Comparison of ENCODE assay signal across 24 mouse cellular contexts in the genomic region with DNA sequence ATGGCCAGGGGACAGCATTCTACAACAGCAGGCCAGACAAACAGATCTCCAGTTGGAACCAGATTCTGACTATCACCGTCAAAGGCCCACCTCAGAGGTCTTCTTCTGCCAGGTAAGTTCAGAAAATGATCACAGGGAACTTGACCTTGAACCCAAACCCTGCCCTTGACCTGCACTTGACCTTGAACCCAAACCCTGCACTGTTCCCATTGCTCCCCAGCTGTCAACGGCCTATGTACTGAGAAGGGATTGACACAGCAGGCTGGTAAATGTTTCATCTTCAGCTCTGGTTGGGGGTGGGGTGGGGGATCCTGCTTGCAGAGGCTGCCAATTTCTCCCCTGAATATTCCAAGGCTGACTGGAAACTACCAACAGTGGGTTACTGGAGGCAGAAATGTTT.
DNase-seq lines count a peak whose midpoint lies in the region; ATAC-seq and TF ChIP-seq lines count a peak whose summit lies in the region.
"Had no signal": no experiment of that assay in that cellular context is flagged by ENCODE, and none has a peak within 500 bp of the region (broad histone marks: within the 10 kb centered on the region; RNA-seq: fewer than 3 reads in every experiment).

No protein-coding gene starts in this region.

- no peak overlapping the region for H3K9ac ChIP-seq in kidney, embryonic 15.5 days
- H3K9ac ChIP-seq: embryonic facial prominence, embryonic 12.5 days; forebrain, embryonic 13.5 days; forebrain, embryonic 15.5 days; forebrain, postnatal 0 days had no signal

- no peak overlapping the region for H3K4me2 ChIP-seq in kidney, embryonic 15.5 days
- H3K4me2 ChIP-seq: embryonic facial prominence, embryonic 12.5 days; forebrain, embryonic 13.5 days; forebrain, embryonic 15.5 days had no signal

- DNase-seq in kidney, adult 2 months, result peak; percentile 21
- DNase-seq in kidney, adult 18-20 months, result no peak
- DNase-seq in kidney, postnatal 10 days, result peak; percentile 8
- peak; percentile 41 for DNase-seq in ES-CJ7 (ENCODE audit: low read depth, low spot score)
- DNase-seq in R1 (ENCODE audit: low read depth, low spot score), result peak; percentile 74
- DNase-seq in lung, postnatal 4 days, result no peak
- DNase-seq in left cerebral cortex, adult 9 months (ENCODE audit: low spot score in 2 of 2), result no peak
- DNase-seq: adrenal gland, adult 8-10 months; adrenal gland, postnatal 14 days; adrenal gland, postnatal 36 days; cerebellum, adult 11-12 months; cerebellum, adult 2 months; cerebellum, adult 9-10 months; cerebellum, postnatal 10 days; cerebellum, postnatal 25 days; forebrain, postnatal 0 days had no signal

- no peak for ATAC-seq in kidney, embryonic 15.5 days (replicated peaks; ENCODE audit: low FRiP score)
- ATAC-seq: activated CD4-positive, CD25-positive, alpha-beta regulatory T cell, adult 4 months; forebrain, embryonic 13.5 days; forebrain, embryonic 15.5 days; forebrain, postnatal 0 days; Patski had no signal

- no peaks in the 10 kb centered on the region for H3K27me3 ChIP-seq in kidney, adult 2 months (replicated peaks; ENCODE audit: control insufficient read depth, insufficient read depth, low read length)
- no peaks in the 10 kb centered on the region for H3K27me3 ChIP-seq in kidney, embryonic 15.5 days
- H3K27me3 ChIP-seq: embryonic facial prominence, embryonic 12.5 days; forebrain, embryonic 13.5 days; forebrain, embryonic 15.5 days; Patski had no signal

- no peaks in the 10 kb centered on the region for H3K9me3 ChIP-seq in kidney, embryonic 15.5 days (replicated peaks)
- H3K9me3 ChIP-seq: embryonic facial prominence, embryonic 10.5 days; embryonic facial prominence, embryonic 12.5 days; forebrain, embryonic 13.5 days; forebrain, embryonic 15.5 days; G1E had no signal

- TF ChIP-seq CTCF in kidney, adult 2 months (conservative IDR thresholded peaks at IDR 0.05; ENCODE audit: insufficient read depth, insufficient read length, low read depth, low read length), result no peak

- no peaks in the 10 kb centered on the region for H3K4me1 ChIP-seq in kidney, adult 2 months (ENCODE audit: control insufficient read depth, insufficient read depth, low read length)
- H3K4me1 ChIP-seq in kidney, embryonic 15.5 days, result no peaks in the 10 kb centered on the region
- H3K4me1 ChIP-seq: embryonic facial prominence, embryonic 12.5 days; forebrain, embryonic 13.5 days; forebrain, embryonic 15.5 days had no signal

- no peak overlapping the region for H3K27ac ChIP-seq in kidney, adult 2 months (ENCODE audit: insufficient read depth, low read depth, low read length)
- H3K27ac ChIP-seq in kidney, embryonic 15.5 days, result no peak overlapping the region
- H3K27ac ChIP-seq: embryonic facial prominence, embryonic 10.5 days; embryonic facial prominence, embryonic 12.5 days; forebrain, embryonic 13.5 days; forebrain, embryonic 15.5 days had no signal

- no peaks in the 10 kb centered on the region for H3K36me3 ChIP-seq in kidney, adult 2 months (ENCODE audit: control insufficient read depth, insufficient read depth, low read length)
- no peaks in the 10 kb centered on the region for H3K36me3 ChIP-seq in kidney, embryonic 15.5 days
- H3K36me3 ChIP-seq: embryonic facial prominence, embryonic 10.5 days; embryonic facial prominence, embryonic 12.5 days; forebrain, embryonic 15.5 days; G1E had no signal

- 47% methylated on average over 2 of the region's 2 CpGs for WGBS in kidney, adult 2 months
- WGBS in kidney, embryonic 15.5 days, result 76% methylated on average over 2 of the region's 2 CpGs

- H3K4me3 ChIP-seq in kidney, adult 2 months (ENCODE audit: insufficient read depth, low read depth, low read length), result no peak overlapping the region
- no peak overlapping the region for H3K4me3 ChIP-seq in kidney, embryonic 15.5 days (replicated peaks)
- H3K4me3 ChIP-seq: embryonic facial prominence, embryonic 10.5 days; embryonic facial prominence, embryonic 12.5 days; forebrain, embryonic 13.5 days; forebrain, embryonic 15.5 days had no signal

- no peak for TF ChIP-seq POLR2A in kidney, adult 2 months (IDR thresholded peaks at IDR 0.05; ENCODE audit: low read depth, low read length)

Comparison
In these comparisons a context has a peak if more than half of its experiments do, and no peak if none do; other contexts are left out.
1. DNase-seq: peak in kidney, adult 2 months (single experiment), kidney, postnatal 10 days (single experiment), ES-CJ7 (single experiment) and R1 (single experiment); none in kidney, adult 18-20 months (single experiment), lung, postnatal 4 days (0 of 2) and left cerebral cortex, adult 9 months (0 of 2).